Mouse (Mus musculus) frontal cortex, postnatal 36 days (tissue): Measurements from ENCODE around the gene Ajm1.

Source experiments
- DNase-seq, 2 experiments: peaks; one replicate each; pipeline ENCODE4 v3.0.0; 2022; ENCODE audit warnings: low spot score in 2 of 2

Gene Ajm1

GRCm38 (mm10) chr2:25584152-25584551 is 2.6 kb upstream of the Ajm1 start:
- DNase-seq = no peak

- DNase-seq = no peak
These were observed 2.0 kb upstream of the Ajm1 start for GRCm38 (mm10) chr2:25583571-25583970.

GRCm38 (mm10) chr2:25583120-25583481 is 1.5 kb upstream of the Ajm1 start:
- DNase-seq = no peak

- DNase-seq = peak; percentile 89 to 90
These were observed 1.0 kb upstream of the Ajm1 start for GRCm38 (mm10) chr2:25582466-25583119.

- DNase-seq = peak; percentile 53 to 59
These were observed 344 bp upstream of the Ajm1 start for GRCm38 (mm10) chr2:25581901-25582301.

- peak; percentile 52 to 54 for DNase-seq
These were observed 896 bp downstream of the Ajm1 start for GRCm38 (mm10) chr2:25580621-25581101.

GRCm38 (mm10) chr2:25579737-25580460 is 1.7 kb downstream of the Ajm1 start:
- DNase-seq = peak; percentile 56 to 75

GRCm38 (mm10) chr2:25578796-25579736 is 2.5 kb downstream of the Ajm1 start:
- DNase-seq = no peak

GRCm38 (mm10) chr2:25577951-25578795 is 3.4 kb downstream of the Ajm1 start:
- DNase-seq = no peak

- DNase-seq = peak; percentile 40 to 41
These were observed 4.3 kb downstream of the Ajm1 start for GRCm38 (mm10) chr2:25576965-25577891.

GRCm38 (mm10) chr2:25576028-25576850 is 5.3 kb downstream of the Ajm1 start:
- DNase-seq = peak; percentile 54 to 65

GRCm38 (mm10) chr2:25575432-25576027 is 6.0 kb downstream of the Ajm1 start:
- peak in 1 of 2 experiments; percentile 46 for DNase-seq

- DNase-seq = peak; percentile 98
These were observed 6.8 kb downstream of the Ajm1 start, which contains the start of the genes Mamdc4 and Phpt1 for GRCm38 (mm10) chr2:25574579-25575431. Gene Mamdc4, minus strand, starts transcription at chr2:25574845. Gene Phpt1, minus strand, starts transcription at chr2:25575224.

- no peak for DNase-seq
These were observed 7.4 kb downstream of the Ajm1 start for GRCm38 (mm10) chr2:25574136-25574535.

- no peak for DNase-seq
These were observed 8.5 kb downstream of the Ajm1 start for GRCm38 (mm10) chr2:25573068-25573467.

GRCm38 (mm10) chr2:25571221-25571620 is 10.3 kb downstream of the Ajm1 start:
- DNase-seq = no peak

- DNase-seq = no peak
These were observed 12.2 kb downstream of the Ajm1 start for GRCm38 (mm10) chr2:25569323-25569722.
